Mouse (Mus musculus) liver, adult 10 weeks (tissue): ENCODE results near the gene Tspan11. TPM values are rescaled to one million over a fixed set of nuclear protein-coding genes. Genes with fewer than 3 reads are reported as not detected.

Experiments
- polyA plus RNA-seq: library from polyadenylated mRNA; stranded (reverse); fragments of 350-450 nt; fragmentation: Illumina TruSeq; extraction: RNeasy Lipid Tissue Mini Kit (QIAGEN cat#74804); gene quantifications from one replicate; pipeline ENCODE4 v1.2.3, GENCODE M21; 2014; ENCODE audit warnings: low read depth, low replicate concordance

The Tspan11 gene
- polyA plus RNA-seq = not detected

DNA sequence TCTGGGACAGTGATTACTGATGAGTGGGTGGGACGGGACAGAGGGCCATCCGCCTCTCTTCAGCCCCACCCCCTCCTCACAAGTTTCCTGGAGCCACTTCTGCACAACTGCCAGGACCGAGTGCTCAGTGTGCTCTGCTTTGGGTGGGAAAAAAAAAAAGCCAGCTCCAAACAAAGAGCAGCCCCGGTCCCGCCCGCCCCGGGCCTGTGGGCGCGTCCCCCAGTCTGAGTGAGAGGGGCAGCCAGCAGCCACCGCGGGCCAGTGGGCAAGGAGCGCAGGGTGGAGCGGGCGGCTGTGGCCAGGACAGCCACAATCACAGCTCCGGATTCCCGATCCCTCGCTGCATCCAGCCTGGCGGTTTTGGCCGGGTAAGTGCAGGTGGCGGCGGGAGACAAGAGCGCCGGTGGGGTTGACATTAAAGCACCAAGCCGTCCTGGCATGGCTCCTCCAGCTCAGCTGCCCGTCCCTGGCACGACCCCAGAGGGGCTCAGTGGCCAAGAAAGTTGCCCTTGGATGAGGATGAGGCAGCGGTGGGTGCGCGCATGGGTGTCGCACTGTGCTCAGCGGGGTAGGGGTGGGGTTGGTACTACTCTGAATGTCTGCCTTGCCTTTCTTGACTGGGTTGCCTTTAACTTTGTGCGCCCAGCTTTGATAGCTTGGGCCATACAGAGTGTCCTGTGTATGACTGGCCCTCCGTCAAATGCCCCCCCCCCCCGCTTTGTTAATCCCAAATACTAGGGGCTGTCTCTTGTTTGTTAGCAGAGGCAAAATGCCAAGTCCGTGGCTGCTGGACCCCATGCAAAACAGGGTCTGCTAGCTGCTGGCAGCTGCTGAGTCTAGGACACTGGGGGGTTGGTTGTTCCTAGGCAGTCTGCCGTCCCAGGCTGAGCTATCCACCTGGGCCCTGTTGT is at the start of gene Tspan11:
Gene Tspan11 (plus strand): TSS at position 79 of the 911 bp plus-strand sequence.

Other genes starting within 250 kb of the Tspan11 start
- not detected for gene Prmt8, start 118.1 kb upstream of the Tspan11 start, polyA plus RNA-seq